Mouse (Mus musculus) heart, postnatal 0 days (tissue): Measurements from ENCODE around the gene Birc7. TPM values are rescaled to one million over a fixed set of nuclear protein-coding genes. Genes with fewer than 3 reads are reported as not detected.

Experiments used
- ATAC-seq: fragments of 200-750 bp; cut with Nextera tagmentation; 2 replicates; pipeline ENCODE4 v1.8.0; 2017; ENCODE audit warnings: low read depth, moderate number of reproducible peaks, moderate library complexity; ENCODE audit not compliant: insufficient read depth
- DNase-seq: peaks from one replicate; pipeline ENCODE4 v3.0.0-alpha.2; 2016; ENCODE audit warnings: low spot score
- H3K27ac ChIP-seq: fragments of 300-500 bp; sonication (generic); 2 replicates; pipeline ENCODE4 v1.5.1; 2014; ENCODE audit warnings: low read depth, mild to moderate bottlenecking
- H3K27me3 ChIP-seq: fragments of 300-500 bp; sonication (generic); 2 replicates; pipeline ENCODE4 v1.6.1; 2014; ENCODE audit warnings: low read length, mixed read lengths; ENCODE audit not compliant: control insufficient read depth, insufficient read depth
- H3K36me3 ChIP-seq: fragments of 300-500 bp; sonication (generic); replicated peaks from 2 replicates; pipeline ENCODE4 v1.6.1; 2014; ENCODE audit warnings: low read length, mixed read lengths; ENCODE audit not compliant: control insufficient read depth, insufficient read depth
- H3K4me1 ChIP-seq: fragments of 300-500 bp; sonication (generic); 2 replicates; pipeline ENCODE4 v1.6.1; 2014; ENCODE audit warnings: antibody characterized with exemption; ENCODE audit not compliant: control insufficient read depth, insufficient read depth
- H3K4me2 ChIP-seq: fragments of 300-500 bp; sonication (generic); 2 replicates; pipeline ENCODE4 v1.6.1; 2014; ENCODE audit warnings: low read depth, mild to moderate bottlenecking, low read length, moderate library complexity
- H3K4me3 ChIP-seq: fragments of 300-500 bp; sonication (generic); 2 replicates; pipeline ENCODE4 v1.5.1; 2014; ENCODE audit warnings: low read depth, low read length
- H3K9ac ChIP-seq: fragments of 300-500 bp; sonication (generic); replicated peaks from 2 replicates; pipeline ENCODE4 v1.6.1; 2014; ENCODE audit warnings: low read depth, low read length, mixed read lengths
- H3K9me3 ChIP-seq: fragments of 300-500 bp; sonication (generic); replicated peaks from 2 replicates; pipeline ENCODE4 v1.6.1; 2016; ENCODE audit warnings: low read length; ENCODE audit not compliant: control insufficient read depth
- CTCF ChIP-seq: IDR thresholded peaks from 2 replicates; pipeline ENCODE4 v1.5.1; 2016; ENCODE audit warnings: antibody characterized with exemption, control low read depth, low read depth
- EP300 ChIP-seq: IDR thresholded peaks from 2 replicates; pipeline ENCODE4 v1.6.1; 2016; ENCODE audit warnings: antibody characterized with exemption, low read depth
- WGBS: fragments of 180-500 bp; shearing (Covaris S2); extraction: QIAGEN DNeasy Blood & Tissue Kit; methylation state at CpG from one replicate; pipeline ENCODE4 v1.1.7; 2014; 5-methylcytosine and 5-hydroxymethylcytosine counted together
- polyA plus RNA-seq: library from polyadenylated mRNA; unstranded; fragments of >200 nt; fragmentation: Nextera tagmentation; extraction: Ambion mirVana; gene quantifications from 2 replicates; pipeline ENCODE4 v1.2.1, GENCODE M21; 2015
- total RNA-seq: library from RNA; depleted of rRNA; stranded (reverse); fragments of >200 nt; gene quantifications from 2 replicates; pipeline ENCODE4 v1.2.3, GENCODE M21; 2014; ENCODE audit warnings: low replicate concordance

Gene Birc7
- total and polyA plus RNA-seq, 2 experiments from 2014 or later, result 0.10 to 0.84 TPM

GRCm38 (mm10) chr2:180889921-180890280 is 38.9 kb upstream of the Birc7 start:
- Histone ChIP-seq H3K27me3 (peaks cover 97% of the 10 kb centered on the region), H3K9me3 (no peaks in the 10 kb centered on the region), H3K9ac (no peak overlapping the region), H3K27ac (no peak overlapping the region), H3K36me3 (no peaks in the 10 kb centered on the region), H3K4me3 (no peak overlapping the region), H3K4me1 (no peaks in the 10 kb centered on the region), H3K4me2 (no peak overlapping the region)
- TF ChIP-seq EP300, result no peak
- TF ChIP-seq CTCF, result no peak
- 3% methylated on average over 4 of the region's 4 CpGs for WGBS
- ATAC-seq, result no peak
- no peak for DNase-seq

- no peak for DNase-seq
- Histone ChIP-seq H3K4me3 (peak overlapping the region; percentile 6; the same call in 1 of the 2 replicates), H3K9ac (no peak overlapping the region), H3K4me2 (no peak overlapping the region), H3K36me3 (no peaks in the 10 kb centered on the region), H3K4me1 (no peaks in the 10 kb centered on the region), H3K27ac (no peak overlapping the region), H3K9me3 (no peaks in the 10 kb centered on the region), H3K27me3 (peaks cover 97% of the 10 kb centered on the region)
- TF ChIP-seq EP300 (no peak), CTCF (no peak)
- ATAC-seq, result no peak
- 2% methylated on average over 25 of the region's 29 CpGs for WGBS
Observed at GRCm38 (mm10) chr2:180890422-180891074, 38.3 kb upstream of the Birc7 start.

GRCm38 (mm10) chr2:180891075-180891834 is 37.6 kb upstream of the Birc7 start:
- 2% methylated on average over 37 of the region's 37 CpGs for WGBS
- Histone ChIP-seq H3K27me3 (peaks cover 99% of the 10 kb centered on the region), H3K9me3 (no peaks in the 10 kb centered on the region), H3K4me3 (peak overlapping the region; percentile 6; the same call in 1 of the 2 replicates), H3K4me2 (no peak overlapping the region), H3K27ac (no peak overlapping the region), H3K9ac (no peak overlapping the region), H3K36me3 (no peaks in the 10 kb centered on the region), H3K4me1 (no peaks in the 10 kb centered on the region)
- no peak for DNase-seq
- no peak for TF ChIP-seq CTCF
- TF ChIP-seq EP300, result no peak
- ATAC-seq, result no peak

- no peaks in the 10 kb centered on the region for H3K36me3 ChIP-seq
- ATAC-seq (no peak), DNase-seq (no peak)
- H3K4me1 ChIP-seq, result no peaks in the 10 kb centered on the region
- no peak overlapping the region for H3K4me2 ChIP-seq
- no peaks in the 10 kb centered on the region for H3K9me3 ChIP-seq
- H3K4me3 ChIP-seq, result no peak overlapping the region
- WGBS, result 9% methylated on average over 9 of the region's 9 CpGs
- no peak overlapping the region for H3K9ac ChIP-seq
- peaks cover 98% of the 10 kb centered on the region for H3K27me3 ChIP-seq
- no peak for TF ChIP-seq CTCF
- no peak for TF ChIP-seq EP300
- H3K27ac ChIP-seq, result no peak overlapping the region
Observed at GRCm38 (mm10) chr2:180891835-180892323, 36.9 kb upstream of the Birc7 start.

- Histone ChIP-seq H3K4me2 (peak overlapping the region; percentile 74), H3K4me1 (no peaks in the 10 kb centered on the region), H3K4me3 (peak overlapping the region; percentile 54), H3K9ac (no peak overlapping the region), H3K36me3 (no peaks in the 10 kb centered on the region), H3K27me3 (peaks cover 95% of the 10 kb centered on the region), H3K9me3 (no peaks in the 10 kb centered on the region), H3K27ac (no peak overlapping the region)
- no peak for TF ChIP-seq CTCF
- TF ChIP-seq EP300, result no peak
- WGBS, result under 1% methylated on average over 91 of the region's 97 CpGs
- no peak for DNase-seq
- ATAC-seq, result no peak
Observed at GRCm38 (mm10) chr2:180892841-180893521, 35.8 kb upstream of the Birc7 start.
